Mouse (Mus musculus): ENCODE results near the gene BC035044.
"Not testable (repeated sequence)": the region's sequence is repeated elsewhere in the genome, so short reads cannot be mapped to it uniquely, and the experiment has no call there.

The BC035044 gene

GRCm38 (mm10) chr6:128833046-128833445, 57.9 kb downstream of the BC035044 start:
- DNase-seq (ENCODE audit: low spot score): no peak

- no peak for DNase-seq (ENCODE audit: low spot score)
Measured at GRCm38 (mm10) chr6:128829837-128830236, 61.1 kb downstream of the BC035044 start.

GRCm38 (mm10) chr6:128826781-128827180, 64.1 kb downstream of the BC035044 start:
- no peak for DNase-seq (ENCODE audit: low spot score)

- no peak for DNase-seq (ENCODE audit: low spot score)
Measured at GRCm38 (mm10) chr6:128826132-128826531, 64.8 kb downstream of the BC035044 start, which contains the start of the genes Gm44511 and Klrb1b. Gene Gm44511 (minus strand): TSS chr6:128826315. Gene Klrb1b (minus strand): TSS chr6:128826331.

GRCm38 (mm10) chr6:128818083-128818802, 72.7 kb downstream of the BC035044 start:
- no peak for DNase-seq (ENCODE audit: low spot score)

- DNase-seq (ENCODE audit: low spot score): peak; percentile 65
Measured at GRCm38 (mm10) chr6:128808532-128808931, 82.4 kb downstream of the BC035044 start.

- no peak for DNase-seq (ENCODE audit: low spot score)
Measured at GRCm38 (mm10) chr6:128807021-128807420, 83.9 kb downstream of the BC035044 start.

GRCm38 (mm10) chr6:128804823-128805640, 85.9 kb downstream of the BC035044 start:
- peak; percentile 76 for DNase-seq (ENCODE audit: low spot score)

- DNase-seq (ENCODE audit: low spot score): peak; percentile 96
Measured at GRCm38 (mm10) chr6:128802999-128803857, 87.7 kb downstream of the BC035044 start.

GRCm38 (mm10) chr6:128802557-128802956, 88.4 kb downstream of the BC035044 start:
- no peak for DNase-seq (ENCODE audit: low spot score)

- not testable (repeated sequence) for DNase-seq (ENCODE audit: low spot score)
Measured at GRCm38 (mm10) chr6:128800696-128801095, 90.2 kb downstream of the BC035044 start.

- DNase-seq (ENCODE audit: low spot score): no peak
Measured at GRCm38 (mm10) chr6:128799896-128800270, 91.0 kb downstream of the BC035044 start.

- peak; percentile 89 for DNase-seq (ENCODE audit: low spot score)
Measured at GRCm38 (mm10) chr6:128799144-128799895, 91.6 kb downstream of the BC035044 start.
